Mouse (Mus musculus) adrenal gland, adult 2 months (tissue): ENCODE data around the gene Cd59a. TPM values are rescaled to one million over a fixed set of nuclear protein-coding genes. Genes with fewer than 3 reads are reported as not detected.
"Not testable (repeated sequence)": the region's sequence is repeated elsewhere in the genome, so short reads cannot be mapped to it uniquely, and the experiment has no call there.

Experiments used
- DNase-seq: peaks from one replicate; pipeline ENCODE4 v3.0.0; 2021
- long read RNA-seq: library from polyadenylated mRNA; stranded (forward); transcript quantifications from one replicate; pipeline ENCODE4 v2.0.0, GENCODE M21; 2021
- polyA plus RNA-seq: library from polyadenylated mRNA; depleted of rRNA; stranded (reverse); fragments of >200 nt; gene quantifications from 2 replicates; pipeline ENCODE4 v1.2.3, GENCODE M21; 2012; rRNA removed
- total RNA-seq, 2 experiments: library from RNA; stranded (reverse); gene quantifications; 2 replicates each; pipeline ENCODE4 v1.2.3; 2021

Gene Cd59a
- total RNA-seq: 100 to 1,000 TPM; 113 to 117 TPM
- 24.5 and 30.9 TPM in 2 replicates for polyA plus RNA-seq
- long read RNA-seq, transcript Cd59a-203 (5 exons, 1,806 nt): minor isoform, 6 of 144 reads
- long read RNA-seq, transcript Cd59a-201 (4 exons, 1,691 nt): major isoform, 127 of 144 reads
- long read RNA-seq, partial matches to known transcripts: 0 of 144 reads
- long read RNA-seq, other reads (novel, unspliced or antisense): 11 of 144 reads

GRCm38 (mm10) chr2:104095741-104096213 is at the start of gene Cd59a:
Gene Cd59a, plus strand, starts transcription at chr2:104095801.
- peak; percentile 95 for DNase-seq

GRCm38 (mm10) chr2:104058381-104058780 is 37.2 kb upstream of the Cd59a start:
- no peak for DNase-seq

GRCm38 (mm10) chr2:104058954-104059353 is 36.6 kb upstream of the Cd59a start:
- DNase-seq: no peak

- no peak for DNase-seq
These were observed 35.8 kb upstream of the Cd59a start for GRCm38 (mm10) chr2:104059786-104060185.

GRCm38 (mm10) chr2:104060996-104061395 is 34.6 kb upstream of the Cd59a start:
- no peak for DNase-seq

- no peak for DNase-seq
These were observed 32.9 kb upstream of the Cd59a start for GRCm38 (mm10) chr2:104062665-104063064.

GRCm38 (mm10) chr2:104064152-104064551 is 31.4 kb upstream of the Cd59a start:
- no peak for DNase-seq

GRCm38 (mm10) chr2:104065526-104065925 is 30.1 kb upstream of the Cd59a start, which contains the start of gene Gm10912:
Gene Gm10912, plus strand, starts transcription at chr2:104065826.
- not testable (repeated sequence) for DNase-seq

- not testable (repeated sequence) for DNase-seq
These were observed 27.2 kb upstream of the Cd59a start, which contains the start of gene Gm10799 for GRCm38 (mm10) chr2:104068450-104068849. Gene Gm10799, minus strand, starts transcription at chr2:104068550.

- DNase-seq: peak; percentile 78
These were observed 25.9 kb upstream of the Cd59a start, which contains the start of gene Cd59b for GRCm38 (mm10) chr2:104069704-104070185. Gene Cd59b, plus strand, starts transcription at chr2:104069849.

- DNase-seq: not testable (repeated sequence)
These were observed 17.3 kb upstream of the Cd59a start for GRCm38 (mm10) chr2:104078285-104078684.

GRCm38 (mm10) chr2:104081436-104082050 is 14.1 kb upstream of the Cd59a start:
- DNase-seq: not testable (repeated sequence)

GRCm38 (mm10) chr2:104082474-104082873 is 13.1 kb upstream of the Cd59a start:
- DNase-seq: no peak

- DNase-seq: not testable (repeated sequence)
These were observed 11.6 kb upstream of the Cd59a start for GRCm38 (mm10) chr2:104084027-104084426.

GRCm38 (mm10) chr2:104087562-104087961 is 8.0 kb upstream of the Cd59a start:
- not testable (repeated sequence) for DNase-seq

GRCm38 (mm10) chr2:104093305-104093704 is 2.3 kb upstream of the Cd59a start:
- no peak for DNase-seq

- DNase-seq: no peak
These were observed 655 bp downstream of the Cd59a start for GRCm38 (mm10) chr2:104096256-104096655.

GRCm38 (mm10) chr2:104096796-104097195 is 1.2 kb downstream of the Cd59a start:
- not testable (repeated sequence) for DNase-seq

GRCm38 (mm10) chr2:104097396-104097795 is 1.8 kb downstream of the Cd59a start:
- DNase-seq: not testable (repeated sequence)

- no peak for DNase-seq
These were observed 3.1 kb downstream of the Cd59a start for GRCm38 (mm10) chr2:104098529-104099230.

- DNase-seq: no peak
These were observed 3.6 kb downstream of the Cd59a start for GRCm38 (mm10) chr2:104099231-104099585.

GRCm38 (mm10) chr2:104099946-104100345 is 4.3 kb downstream of the Cd59a start:
- no peak for DNase-seq

- no peak for DNase-seq
These were observed 9.2 kb downstream of the Cd59a start for GRCm38 (mm10) chr2:104104800-104105199.
